Comparison of ENCODE assay signal across 26 mouse cellular contexts in genomic region chr2:58184197-58184596, GRCm38 (mm10). TPM values are rescaled to one million over a fixed set of nuclear protein-coding genes. Genes with fewer than 3 reads are reported as not detected.
DNase-seq lines count a peak whose midpoint lies in the region; ATAC-seq lines count a peak whose summit lies in the region.
"Had no signal": no experiment of that assay in that cellular context is flagged by ENCODE, and none has a peak within 500 bp of the region (broad histone marks: within the 10 kb centered on the region; RNA-seq: fewer than 3 reads in every experiment).

No protein-coding gene starts in this region.

- H3K9ac ChIP-seq in heart, embryonic 11.5 days (ENCODE audit: low read depth, low read length): no peak overlapping the region
- H3K9ac ChIP-seq: limb, embryonic 13.5 days; liver, embryonic 13.5 days; lung, embryonic 14.5 days; neural tube, embryonic 15.5 days had no signal

- no peak overlapping the region for H3K4me2 ChIP-seq in heart, embryonic 11.5 days
- H3K4me2 ChIP-seq: limb, embryonic 13.5 days; liver, embryonic 13.5 days; lung, embryonic 14.5 days; neural tube, embryonic 15.5 days had no signal

- H3K27ac ChIP-seq in heart, embryonic 11.5 days (ENCODE audit: low read depth, low read length): no peak overlapping the region
- H3K27ac ChIP-seq: forebrain, embryonic 10.5 days; hindbrain, embryonic 10.5 days; limb, embryonic 13.5 days; liver, embryonic 13.5 days; midbrain, embryonic 10.5 days; neural tube, embryonic 15.5 days had no signal

- H3K9me3 ChIP-seq in heart, embryonic 11.5 days (replicated peaks; ENCODE audit: control insufficient read depth, low read length): no peaks in the 10 kb centered on the region
- H3K9me3 ChIP-seq: forebrain, embryonic 10.5 days; hindbrain, embryonic 10.5 days; limb, embryonic 13.5 days; liver, embryonic 13.5 days; midbrain, embryonic 10.5 days; neural tube, embryonic 15.5 days had no signal

- no peak overlapping the region for H3K4me3 ChIP-seq in heart, embryonic 11.5 days (ENCODE audit: low read depth, low read length)
- H3K4me3 ChIP-seq: forebrain, embryonic 10.5 days; hindbrain, embryonic 10.5 days; limb, embryonic 13.5 days; liver, embryonic 13.5 days; midbrain, embryonic 10.5 days; neural tube, embryonic 15.5 days had no signal

- H3K36me3 ChIP-seq in heart, embryonic 11.5 days (ENCODE audit: control insufficient read depth, insufficient read depth, low read length): no peaks in the 10 kb centered on the region
- H3K36me3 ChIP-seq in splenic B cell, adult 2 months (ENCODE audit: control insufficient read depth, insufficient read depth, low read length, poor library complexity, severe bottlenecking): no peaks in the 10 kb centered on the region
- H3K36me3 ChIP-seq: forebrain, embryonic 10.5 days; hindbrain, embryonic 10.5 days; limb, embryonic 13.5 days; liver, embryonic 13.5 days; midbrain, embryonic 10.5 days; neural tube, embryonic 15.5 days had no signal

- ATAC-seq in heart, embryonic 11.5 days (replicated peaks; ENCODE audit: insufficient number of reproducible peaks, low FRiP score, low TSS enrichment): no peak
- peak; percentile 39 for ATAC-seq in CD4-positive, CD25-positive, alpha-beta regulatory T cell, adult 4 months
- ATAC-seq in inflammation-experienced regulatory T-cells, adult 6 months: peak; percentile 19
- ATAC-seq: forebrain, embryonic 16.5 days; hindbrain, embryonic 16.5 days; intestine, postnatal 0 days; midbrain, embryonic 16.5 days had no signal

- peak; percentile 68 for DNase-seq in heart, adult 11 months
- DNase-seq in splenic B cell, adult 2 months (ENCODE audit: low read depth, low spot score): peak; percentile 84
- DNase-seq in kidney, postnatal 14 days: no peak
- DNase-seq in adrenal gland, postnatal 25 days: no peak
- DNase-seq: adrenal gland, postnatal 36 days; cerebellum, adult 11 months; cerebellum, adult 9-11 months; gastrocnemius, postnatal 36 days; kidney, postnatal 36 days; liver, embryonic 13.5 days; lung, embryonic 14.5 days; right cerebral cortex, postnatal 14 days; thymus, adult 18-20 months; thymus, postnatal 36 days had no signal

- 74% methylated on average over 2 of the region's 2 CpGs for whole genome bisulfite sequencing in heart, embryonic 11.5 days (ENCODE audit: insufficient replicate concordance)

- H3K27me3 ChIP-seq in heart, embryonic 11.5 days (ENCODE audit: control insufficient read depth, insufficient read depth, low read length): no peaks in the 10 kb centered on the region
- no peaks in the 10 kb centered on the region for H3K27me3 ChIP-seq in splenic B cell, adult 2 months (ENCODE audit: control insufficient read depth, insufficient read depth, low read length, poor library complexity, severe bottlenecking)
- H3K27me3 ChIP-seq: limb, embryonic 13.5 days; liver, embryonic 13.5 days; neural tube, embryonic 15.5 days had no signal

- no peaks in the 10 kb centered on the region for H3K4me1 ChIP-seq in heart, embryonic 11.5 days (ENCODE audit: control insufficient read depth, insufficient read depth, low read length)
- H3K4me1 ChIP-seq: forebrain, embryonic 10.5 days; hindbrain, embryonic 10.5 days; limb, embryonic 13.5 days; liver, embryonic 13.5 days; midbrain, embryonic 10.5 days; neural tube, embryonic 15.5 days had no signal

RNA-seq across cellular contexts. Expression of gene Cytip, which starts 11.1 kb away (rescaled TPM):
- polyA plus RNA-seq in heart, embryonic 11.5 days (2014; fragmentation: Nextera tagmentation; extraction: Ambion mirVana): 0.20 TPM in 1 of 2 replicates, not detected in the other
- polyA plus RNA-seq in CD4-positive, CD25-positive, alpha-beta regulatory T cell, adult 4 months (2017; shearing (Covaris generic)): 100 to 1,000 TPM; 430 to 456 TPM
- polyA plus RNA-seq in inflammation-experienced regulatory T-cells, adult 6 months (2017; shearing (Covaris generic)): 100 to 1,000 TPM; 325 to 394 (median 384) TPM
- 10.7 and 15.0 TPM in 2 replicates for total RNA-seq in adrenal gland, postnatal 25 days (2021)

Comparison
In these comparisons a context has a peak if more than half of its experiments do, and no peak if none do; other contexts are left out.
1. DNase-seq: peak in heart, adult 11 months (single experiment) and splenic B cell, adult 2 months (single experiment); none in kidney, postnatal 14 days (single experiment) and adrenal gland, postnatal 25 days (single experiment).
2. RNA of gene Cytip, which starts 11.1 kb away (polyA plus RNA-seq): 430 to 456 TPM in CD4-positive, CD25-positive, alpha-beta regulatory T cell, adult 4 months and 325 to 394 TPM in inflammation-experienced regulatory T-cells, adult 6 months; 0.20 TPM in heart, embryonic 11.5 days; every median in the first group is over 100 times any median in the second.